Mouse (Mus musculus): ENCODE measurements around the gene Gpc5.

Gpc5 gene

GRCm38 (mm10) chr14:115831854-115832625 lies 740.0 kb downstream of the Gpc5 start:
- no peak for DNase-seq (ENCODE audit: low spot score in 2 of 2)

DNA sequence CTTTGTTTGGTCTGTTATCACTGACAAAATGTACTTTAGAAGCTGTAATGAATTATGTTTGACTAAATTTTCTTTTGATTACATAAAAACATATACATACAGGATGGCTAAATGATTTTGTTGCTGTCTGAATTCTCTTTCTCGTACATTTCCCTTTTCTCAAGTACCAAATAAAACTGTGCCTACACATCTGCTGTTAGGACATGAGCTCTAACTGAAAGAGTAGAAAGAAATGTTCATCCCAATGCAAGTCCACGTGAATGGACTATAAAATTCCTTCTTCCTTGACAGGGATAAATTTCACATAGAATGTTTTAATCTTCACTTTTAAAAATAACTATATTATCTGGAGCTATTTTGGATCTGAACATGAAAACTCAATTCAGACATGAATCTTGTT lies 751.8 kb downstream of the Gpc5 start:
- DNase-seq (ENCODE audit: low spot score in 2 of 2), result no peak

- no peak for DNase-seq (ENCODE audit: low spot score in 2 of 2)
Measured at GRCm38 (mm10) chr14:115844773-115845427, 752.9 kb downstream of the Gpc5 start.

DNA sequence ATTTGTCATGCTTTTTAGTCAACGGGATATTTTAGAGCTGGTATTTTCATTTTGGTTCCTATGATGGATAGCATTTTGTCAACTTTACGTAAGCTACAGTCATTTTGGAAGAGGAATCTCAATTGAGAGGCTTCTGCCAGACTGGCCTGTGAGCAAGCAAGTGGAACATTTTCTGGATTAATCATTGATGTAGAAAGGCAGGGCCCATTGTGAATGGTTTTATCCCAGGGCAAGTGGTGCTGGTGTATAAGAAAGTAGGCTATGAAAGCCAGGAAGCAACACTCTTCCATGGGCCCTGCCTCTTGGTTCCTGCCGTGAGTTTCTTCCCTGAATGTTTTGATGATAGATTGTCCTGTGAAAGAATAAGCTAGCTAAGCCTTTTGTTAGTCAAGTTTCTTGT lies 777.1 kb downstream of the Gpc5 start:
- DNase-seq (ENCODE audit: low spot score in 2 of 2), result no peak

DNA sequence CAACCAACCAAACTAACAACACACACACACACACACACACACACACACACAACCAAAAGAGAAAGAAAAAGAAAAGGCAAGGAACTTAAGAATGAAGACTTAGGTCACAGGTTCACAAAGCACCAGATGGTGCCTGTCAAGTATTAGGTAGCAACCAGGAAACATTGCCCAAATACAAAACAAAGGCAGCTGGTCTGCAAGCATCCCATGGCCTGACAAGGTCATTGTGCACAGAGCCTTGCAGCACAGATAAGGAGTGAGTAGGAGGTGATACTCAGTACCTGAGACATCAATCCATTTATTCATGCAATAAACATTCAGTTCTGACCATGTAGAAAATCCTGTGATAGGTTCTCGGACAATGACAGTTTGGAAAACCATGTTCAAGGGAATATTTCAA lies 884.0 kb downstream of the Gpc5 start:
- DNase-seq (ENCODE audit: low spot score in 2 of 2), result no peak

- no peak for DNase-seq (ENCODE audit: low spot score in 2 of 2)
Measured at GRCm38 (mm10) chr14:115979233-115979632, 887.2 kb downstream of the Gpc5 start.

- no peak for DNase-seq (ENCODE audit: low spot score in 2 of 2)
Measured at GRCm38 (mm10) chr14:115990764-115991163, 898.7 kb downstream of the Gpc5 start.

DNA sequence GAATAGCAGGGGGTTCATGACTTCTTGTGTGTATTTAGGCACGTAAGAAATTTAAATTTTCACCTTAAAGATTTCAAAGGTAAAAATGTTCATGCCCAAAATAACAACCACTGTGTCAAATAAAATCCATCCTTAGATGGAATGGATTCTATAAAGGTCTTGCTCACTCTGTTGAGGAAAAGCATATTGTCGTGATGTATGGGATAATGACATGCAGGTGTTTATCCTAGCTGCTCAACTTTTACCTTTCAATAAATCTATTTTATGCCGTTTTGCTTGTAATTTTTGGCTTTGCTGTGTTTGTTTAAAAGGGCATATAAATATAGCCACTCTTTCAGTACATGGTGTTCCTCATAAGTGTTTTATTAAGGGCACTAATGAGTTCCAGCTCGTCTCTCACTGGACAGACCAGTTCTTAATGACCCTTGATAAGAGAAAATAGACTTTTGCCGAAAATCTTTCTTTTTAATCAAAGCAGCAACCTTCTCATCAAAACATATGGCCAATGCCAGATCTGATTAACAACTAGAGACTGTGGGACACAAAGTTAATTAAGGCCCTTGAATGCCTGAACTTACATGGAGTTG lies 901.6 kb downstream of the Gpc5 start:
- no peak for DNase-seq (ENCODE audit: low spot score in 2 of 2)

DNA sequence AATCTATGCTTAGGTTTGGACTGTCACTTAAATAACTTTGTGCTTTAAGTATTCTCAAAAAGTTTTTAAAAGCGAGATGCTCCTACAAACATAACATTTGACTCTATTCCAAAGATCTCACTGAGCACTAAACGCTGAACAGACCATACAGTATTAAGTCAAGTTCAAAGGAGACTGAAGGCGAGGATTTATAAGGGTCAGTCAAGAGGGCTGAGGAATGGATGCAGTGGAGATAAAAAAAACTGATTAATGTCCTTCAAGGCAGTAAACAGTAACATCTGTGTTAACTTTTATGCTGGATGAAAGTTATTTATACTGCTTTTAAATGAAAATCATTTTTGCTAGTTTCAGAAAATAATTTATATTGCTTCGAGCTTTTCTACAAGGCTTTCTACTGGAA lies 906.9 kb downstream of the Gpc5 start:
- DNase-seq (ENCODE audit: low spot score in 2 of 2), result no peak

DNA sequence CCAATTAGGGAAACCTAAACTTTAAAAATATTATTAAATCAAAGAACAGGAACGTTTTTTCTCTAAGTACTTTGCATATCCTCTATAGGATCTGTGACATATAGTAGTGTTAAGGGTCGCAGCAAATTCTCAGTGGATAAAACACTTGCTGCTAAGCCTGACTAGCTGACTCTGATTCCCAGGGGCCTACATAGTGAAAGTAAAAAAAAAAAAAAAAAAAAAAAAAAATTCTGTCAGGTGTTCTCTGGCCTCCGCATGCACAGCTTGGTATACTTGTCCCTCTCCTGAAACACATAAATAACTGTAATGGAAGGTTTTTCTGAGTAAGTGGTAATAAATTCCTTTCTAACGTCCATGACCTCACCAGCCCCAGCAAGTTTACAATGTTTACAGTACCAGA lies 995.0 kb downstream of the Gpc5 start:
- DNase-seq (ENCODE audit: low spot score in 2 of 2), result no peak

- no peak for DNase-seq (ENCODE audit: low spot score in 2 of 2)
Measured at GRCm38 (mm10) chr14:116127943-116128342, 1035.9 kb downstream of the Gpc5 start.

DNA sequence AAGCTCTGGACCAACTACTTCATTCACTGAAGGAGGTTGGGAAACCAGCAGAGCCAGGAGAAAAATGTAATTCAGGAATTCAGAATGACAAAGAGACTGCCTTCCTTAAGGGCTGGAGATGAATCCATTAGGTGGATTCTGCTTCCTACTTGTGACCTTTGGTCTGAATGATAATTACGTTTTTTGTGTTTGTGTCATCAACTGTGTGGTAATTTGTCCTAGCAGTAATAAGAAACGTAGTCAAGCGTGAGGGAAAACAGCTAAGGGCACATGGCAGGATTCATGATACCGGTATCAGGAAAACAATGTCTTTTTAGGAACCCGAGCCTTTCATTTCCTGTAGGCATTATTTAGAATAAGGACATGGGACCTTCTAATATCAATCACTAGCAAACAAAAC lies 1045.3 kb downstream of the Gpc5 start:
- no peak for DNase-seq (ENCODE audit: low spot score in 2 of 2)

GRCm38 (mm10) chr14:116137772-116138171 lies 1045.8 kb downstream of the Gpc5 start:
- no peak for DNase-seq (ENCODE audit: low spot score in 2 of 2)

GRCm38 (mm10) chr14:116162586-116162985 lies 1070.6 kb downstream of the Gpc5 start:
- DNase-seq (ENCODE audit: low spot score in 2 of 2), result no peak

GRCm38 (mm10) chr14:116167401-116167800 lies 1075.4 kb downstream of the Gpc5 start:
- no peak for DNase-seq (ENCODE audit: low spot score in 2 of 2)

- no peak for DNase-seq (ENCODE audit: low spot score in 2 of 2)
Measured at GRCm38 (mm10) chr14:116169129-116169528, 1077.1 kb downstream of the Gpc5 start.

DNA sequence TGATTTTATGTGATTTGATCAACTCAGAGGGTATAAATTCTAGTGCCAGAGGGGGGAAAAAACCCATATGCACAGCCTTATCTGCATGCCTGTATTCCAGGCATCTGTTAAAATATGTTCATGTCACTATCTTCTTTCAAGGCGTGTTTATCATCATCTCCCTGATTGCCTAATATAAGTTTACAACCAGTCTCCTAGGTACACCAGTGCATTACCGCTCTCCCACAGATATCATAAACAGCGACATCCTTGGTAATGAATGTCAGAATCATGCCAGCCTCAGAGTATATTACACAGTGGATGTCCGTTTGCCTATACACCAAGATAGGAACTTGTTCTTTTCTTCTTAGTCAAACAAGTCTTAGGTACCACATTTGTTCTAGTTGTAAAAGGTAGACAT lies 1095.0 kb downstream of the Gpc5 start:
- DNase-seq (ENCODE audit: low spot score in 2 of 2), result no peak

- DNase-seq (ENCODE audit: low spot score in 2 of 2), result peak in 1 of 2 experiments; percentile 0
Measured at GRCm38 (mm10) chr14:116206977-116207376, 1115.0 kb downstream of the Gpc5 start.

DNA sequence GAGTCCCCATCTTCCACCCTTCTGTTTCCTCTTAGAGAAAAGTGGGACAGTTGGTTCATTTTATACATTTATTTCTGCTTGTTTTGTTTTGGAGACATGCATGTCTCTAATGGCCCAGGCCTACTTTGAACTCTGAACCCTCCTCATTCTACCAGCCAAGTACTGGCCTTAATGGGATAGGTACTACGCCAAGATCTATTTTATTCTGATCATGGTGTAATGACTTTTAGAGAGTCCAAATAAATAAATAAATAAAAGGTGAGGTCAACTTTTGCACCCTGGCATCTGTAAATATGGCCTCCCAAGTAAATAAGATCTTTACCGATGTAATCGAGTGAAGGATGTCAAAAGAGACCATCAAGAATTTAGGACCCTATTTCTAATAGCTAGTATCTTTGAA lies 1116.6 kb downstream of the Gpc5 start:
- no peak for DNase-seq (ENCODE audit: low spot score in 2 of 2)

GRCm38 (mm10) chr14:116209045-116209444 lies 1117.0 kb downstream of the Gpc5 start:
- DNase-seq (ENCODE audit: low spot score in 2 of 2), result no peak

- DNase-seq (ENCODE audit: low spot score in 2 of 2), result no peak
Measured at GRCm38 (mm10) chr14:116210304-116210703, 1118.3 kb downstream of the Gpc5 start.

DNA sequence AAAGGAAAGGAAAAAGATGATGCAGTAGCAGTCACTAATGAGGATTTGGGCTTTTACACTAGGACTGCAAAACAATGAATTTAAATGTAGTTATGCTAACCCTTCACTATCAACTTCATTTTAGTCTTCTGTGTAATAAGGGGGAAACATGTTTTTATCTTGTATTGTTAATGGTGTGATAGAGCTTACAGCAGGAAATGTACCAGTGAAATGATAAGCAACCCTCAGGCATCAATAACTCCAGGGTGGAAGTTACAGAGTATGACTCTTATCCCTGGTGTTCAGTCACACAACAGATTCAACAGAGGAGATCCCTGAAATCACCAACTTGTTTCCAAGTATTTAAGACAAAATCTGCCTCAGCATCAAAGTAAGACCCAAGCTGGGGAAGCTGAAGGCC lies 1120.0 kb downstream of the Gpc5 start:
- DNase-seq (ENCODE audit: low spot score in 2 of 2), result no peak

- no peak for DNase-seq (ENCODE audit: low spot score in 2 of 2)
Measured at GRCm38 (mm10) chr14:116258126-116258525, 1166.1 kb downstream of the Gpc5 start.
